Mouse (Mus musculus) liver, postnatal 0 days (tissue): ENCODE data around the gene Elp4.

Source experiments
- CTCF ChIP-seq: sonication (generic); IDR thresholded peaks from 2 replicates; pipeline ENCODE4 v1.5.1; 2016; ENCODE audit warnings: antibody characterized with exemption, low read depth
- EP300 ChIP-seq: IDR thresholded peaks from 2 replicates; pipeline ENCODE4 v1.6.1; 2016; ENCODE audit warnings: antibody characterized with exemption, low read depth, mild to moderate bottlenecking

GRCm38 (mm10) chr2:105659350-105659749 lies 245.0 kb downstream of the Elp4 start:
- TF ChIP-seq CTCF: no peak
- no peak for TF ChIP-seq EP300
